Mouse (Mus musculus): ENCODE data around the gene BC005624. TPM values are rescaled to one million over a fixed set of nuclear protein-coding genes. Genes with fewer than 3 reads are reported as not detected.
A peak's percentile ranks its signal among the peaks of the same experiment; 100 is the strongest.

The BC005624 gene
- polyA plus RNA-seq (2021), result 49.6 TPM

DNA sequence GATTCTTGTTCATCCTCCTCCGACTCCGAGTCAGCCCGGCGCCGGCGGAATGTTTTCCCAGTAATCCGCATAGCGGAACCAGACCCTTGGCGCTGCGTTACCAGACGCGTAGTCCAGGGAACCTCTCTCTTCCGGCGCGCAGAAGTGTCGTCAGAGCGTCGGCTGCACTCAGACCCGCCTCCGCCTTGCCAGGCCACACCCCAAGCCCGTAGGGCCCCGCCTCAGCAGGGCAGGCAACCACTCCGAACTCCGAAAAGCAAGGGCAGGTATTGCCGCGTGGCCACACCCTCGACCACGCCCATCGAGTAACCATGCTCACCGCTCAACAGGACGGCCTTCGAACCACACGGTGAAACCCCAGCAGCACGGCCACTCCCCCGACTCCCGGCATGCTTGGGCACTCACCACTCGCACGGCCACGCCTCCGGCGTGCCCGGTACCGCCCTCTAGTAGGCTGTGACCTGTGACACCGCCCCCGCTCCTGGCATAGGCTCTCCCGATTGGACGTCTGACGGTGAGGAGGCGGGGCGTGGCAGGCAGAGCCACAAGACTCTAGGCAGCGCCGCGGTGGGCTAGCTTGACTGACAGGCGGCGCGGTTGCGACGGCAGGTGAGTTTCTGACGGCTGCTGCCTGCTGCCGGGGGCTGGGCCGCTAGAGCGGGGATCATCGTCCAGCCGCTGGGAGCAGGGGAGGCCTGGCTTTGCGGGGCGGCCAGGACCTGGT is at the start of gene BC005624, which contains the start of gene Usp20:
TSS of gene BC005624 (minus strand) at position 412 of the 724 bp plus-strand sequence.
TSS of gene Usp20 (plus strand) at position 490 of the 724 bp plus-strand sequence.
- TF ChIP-seq CTCF (IDR thresholded peaks at IDR 0.05), result no peak
- in situ Hi-C loops (cut with MboI; ENCODE audit: low pct_unique_long_range_greater_than_20kb), result no loop called here
- ChIA-PET CTCF (no interaction called here), POLR2A (interaction anchor here (1.6 kb wide), 1 partner anchor 14 kb away, joined by 3 read pairs; no protein-coding TSS in a partner anchor)
- ATAC-seq, result peak; percentile 92
- no peaks in the 10 kb centered on the region for H3K27me3 ChIP-seq
- peak; percentile 99 for DNase-seq (ENCODE audit: low read depth, low spot score)

DNA sequence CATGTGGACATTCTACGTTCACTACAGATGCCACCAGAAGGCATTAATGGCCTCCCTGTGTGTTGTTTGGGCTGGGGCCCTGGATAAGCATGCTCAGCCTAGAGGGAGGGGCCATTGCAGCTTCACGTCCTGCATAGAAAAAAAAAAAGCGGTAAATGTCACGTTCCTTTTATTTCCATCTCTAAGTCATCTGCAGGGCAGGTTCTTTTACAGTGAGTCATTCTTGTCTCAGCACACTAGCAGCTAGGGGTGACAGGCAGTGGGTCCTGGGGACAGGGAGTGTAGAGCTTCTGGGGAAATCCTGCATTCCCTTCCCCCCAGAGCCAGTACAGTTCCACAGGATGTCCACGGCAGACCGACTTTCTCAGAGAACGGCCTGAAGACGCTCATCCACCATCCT is 44.6 kb upstream of the BC005624 start:
- in situ Hi-C loops (cut with MboI; ENCODE audit: low pct_unique_long_range_greater_than_20kb), result loop anchor here (5.0 kb wide), 1 partner anchor 126 kb away; the partner anchor contains the start of gene Gpr107
- no peak for DNase-seq (ENCODE audit: low read depth, low spot score)
- POLR2A ChIA-PET, result interaction anchor here (0.7 kb wide), 1 partner anchor 43 kb away, joined by 4 read pairs; no protein-coding TSS in a partner anchor
- CTCF ChIA-PET, result no interaction called here
- no peaks in the 10 kb centered on the region for H3K27me3 ChIP-seq
- TF ChIP-seq CTCF (IDR thresholded peaks at IDR 0.05), result no peak
- no peak for ATAC-seq

DNA sequence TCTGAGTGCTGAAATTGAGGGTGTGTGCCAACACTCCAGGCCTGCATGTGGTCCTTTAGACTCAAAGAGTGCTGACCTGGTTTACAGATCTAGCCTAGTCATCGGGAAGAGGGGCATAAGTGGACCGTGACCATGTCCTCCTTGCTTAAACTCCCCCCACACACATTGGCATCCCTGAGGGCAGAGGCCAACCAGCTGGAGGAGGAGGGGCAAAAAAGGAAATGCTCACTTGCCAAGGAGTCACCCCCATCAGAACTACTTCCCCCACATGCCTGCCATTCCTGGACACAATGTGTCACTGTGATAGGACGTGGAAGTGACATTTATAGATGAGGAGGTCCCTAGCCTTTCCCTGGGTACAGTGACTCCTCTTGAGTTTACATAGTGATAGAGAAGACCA is 43.5 kb upstream of the BC005624 start:
- in situ Hi-C loops (cut with MboI; ENCODE audit: low pct_unique_long_range_greater_than_20kb), result loop anchor here (5.0 kb wide), 1 partner anchor 127 kb away; the partner anchor contains the start of gene Gpr107
- H3K27me3 ChIP-seq, result no peaks in the 10 kb centered on the region
- ATAC-seq, result no peak
- CTCF ChIA-PET, result interaction anchor here (1.0 kb wide), 1 partner anchor 126 kb away, joined by 3 read pairs; no protein-coding TSS in a partner anchor
- POLR2A ChIA-PET, result interaction anchor here (0.5 to 1.6 kb wide), 2 partner anchors 62 to 116 kb away, joined by 3 to 6 read pairs; partner anchors contain the start of gene Fnbp1
- no peak for TF ChIP-seq CTCF (IDR thresholded peaks at IDR 0.05)
- DNase-seq (ENCODE audit: low read depth, low spot score), result no peak

DNA sequence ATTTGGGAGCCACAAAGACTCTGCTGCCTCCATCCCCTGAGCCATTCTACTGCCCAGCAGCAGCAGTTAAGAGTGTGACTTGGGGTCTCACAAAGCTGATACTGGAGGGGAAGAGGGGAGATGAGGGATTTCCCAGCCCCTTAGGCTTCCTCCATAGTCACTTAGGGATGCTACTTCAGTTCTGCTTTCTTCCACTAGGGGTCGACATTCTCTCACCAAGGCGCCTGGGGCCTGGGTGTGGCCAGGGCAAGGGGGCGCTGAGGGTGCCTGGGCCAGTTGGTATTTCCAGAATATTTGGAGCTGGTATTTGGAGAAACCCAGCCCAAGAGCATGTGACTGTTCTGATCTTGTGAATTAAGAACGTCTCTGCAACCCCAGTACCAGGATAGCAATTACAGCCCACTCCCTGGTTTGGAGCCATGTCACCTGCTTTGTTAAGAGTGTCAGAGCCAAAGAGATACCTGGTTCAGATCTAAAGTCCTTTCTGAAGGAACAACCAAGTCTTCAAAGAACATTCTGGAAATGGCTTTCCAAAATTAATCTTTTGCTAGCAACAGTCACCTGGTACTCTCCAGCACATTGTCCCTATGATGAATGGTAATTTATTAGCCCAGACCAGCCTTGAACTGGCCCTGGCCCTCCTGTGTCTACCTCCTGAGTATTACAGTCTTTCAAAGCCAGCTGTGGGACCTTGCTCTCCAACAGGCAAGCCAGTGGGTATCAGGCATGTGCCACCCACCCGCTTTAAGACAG is 42.8 kb upstream of the BC005624 start:
- no peaks in the 10 kb centered on the region for H3K27me3 ChIP-seq
- in situ Hi-C loops (cut with MboI; ENCODE audit: low pct_unique_long_range_greater_than_20kb), result loop anchor here (5.0 kb wide), 1 partner anchor 128 kb away; the partner anchor contains the start of gene Gpr107
- DNase-seq (ENCODE audit: low read depth, low spot score) (no peak), ATAC-seq (no peak)
- POLR2A ChIA-PET, result interaction anchor here (0.5 to 1.6 kb wide), 2 partner anchors 63 to 117 kb away, joined by 3 to 6 read pairs; partner anchors contain the start of gene Fnbp1
- CTCF ChIA-PET, result interaction anchor here (1.0 kb wide), 1 partner anchor 126 kb away, joined by 3 read pairs; no protein-coding TSS in a partner anchor
- TF ChIP-seq CTCF (IDR thresholded peaks at IDR 0.05), result no peak

DNA sequence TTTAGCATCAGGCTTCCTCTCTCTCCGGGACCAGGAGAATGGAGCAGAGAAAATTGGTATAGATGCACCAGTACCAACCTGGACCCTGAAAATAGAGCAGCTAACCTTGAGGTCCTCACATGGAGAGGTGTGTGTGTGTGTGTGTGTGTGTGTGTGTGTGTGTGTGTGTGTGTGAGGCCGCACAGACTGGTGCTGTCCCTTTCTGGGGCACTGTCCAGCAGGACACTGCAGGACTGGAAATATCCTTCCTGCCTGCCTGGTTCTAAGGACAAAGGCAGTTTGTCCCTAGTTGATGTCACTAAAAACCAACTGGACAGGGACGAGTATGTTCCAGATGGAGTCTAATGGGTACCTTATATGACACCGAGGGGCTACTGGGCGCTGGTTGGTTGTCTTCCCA is 41.9 kb upstream of the BC005624 start:
- no peak for ATAC-seq
- DNase-seq (ENCODE audit: low read depth, low spot score), result no peak
- no peaks in the 10 kb centered on the region for H3K27me3 ChIP-seq
- in situ Hi-C loops (cut with MboI; ENCODE audit: low pct_unique_long_range_greater_than_20kb), result no loop called here
- ChIA-PET POLR2A (no interaction called here), CTCF (no interaction called here)
- no peak for TF ChIP-seq CTCF (IDR thresholded peaks at IDR 0.05)

DNA sequence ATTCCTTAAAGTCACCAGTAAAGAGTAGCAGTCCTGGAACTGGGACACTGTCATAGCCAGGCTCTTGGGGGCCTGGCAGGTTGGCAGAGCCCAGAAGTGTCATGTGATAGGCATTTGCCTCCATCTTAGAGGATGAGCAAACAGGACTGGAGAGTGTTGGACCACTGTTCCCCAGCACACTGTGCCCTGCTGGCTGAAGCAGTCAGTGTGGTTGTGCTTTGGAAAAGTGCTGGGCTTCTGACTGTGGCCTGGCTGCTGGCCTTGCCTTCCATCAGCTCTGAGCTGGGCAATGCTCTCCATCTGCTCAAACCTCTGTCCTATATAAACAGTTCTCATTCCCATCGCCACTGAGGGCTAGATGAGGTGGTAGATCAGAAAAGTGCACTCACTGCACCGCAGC is 38.2 kb upstream of the BC005624 start:
- no peak for TF ChIP-seq CTCF (IDR thresholded peaks at IDR 0.05)

DNA sequence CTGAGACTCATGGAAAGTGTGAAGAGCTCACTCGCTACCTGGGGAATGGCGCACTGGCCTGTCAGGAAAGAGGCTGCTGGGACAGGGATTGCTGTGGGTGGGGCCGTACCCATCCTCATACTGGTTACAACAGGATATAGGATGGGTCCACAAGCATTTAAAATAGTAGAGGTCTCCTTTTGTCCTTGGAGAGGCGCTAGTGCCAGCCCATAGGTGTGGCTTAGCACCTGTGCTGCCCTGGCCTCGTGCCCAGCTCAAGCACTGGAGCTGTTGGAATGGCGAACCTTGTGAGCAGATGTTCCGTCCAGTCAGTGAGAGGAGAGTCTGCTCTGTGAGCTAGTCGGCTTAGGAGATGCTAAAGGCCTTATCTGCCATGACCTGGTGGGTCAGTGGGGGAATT is 37.0 kb upstream of the BC005624 start:
- in situ Hi-C loops (cut with MboI; ENCODE audit: low pct_unique_long_range_greater_than_20kb), result no loop called here
- ATAC-seq, result no peak
- no peaks in the 10 kb centered on the region for H3K27me3 ChIP-seq
- TF ChIP-seq CTCF (IDR thresholded peaks at IDR 0.05), result no peak
- CTCF ChIA-PET, result no interaction called here
- DNase-seq (ENCODE audit: low read depth, low spot score), result no peak
- POLR2A ChIA-PET, result no interaction called here

More for the DNA sequence above, 38.2 kb upstream of the BC005624 start:
- in situ Hi-C loops (cut with MboI; ENCODE audit: low pct_unique_long_range_greater_than_20kb), result no loop called here
- ChIA-PET CTCF (no interaction called here), POLR2A (no interaction called here)
- DNase-seq (ENCODE audit: low read depth, low spot score) (no peak), ATAC-seq (no peak)
- H3K27me3 ChIP-seq, result no peaks in the 10 kb centered on the region

DNA sequence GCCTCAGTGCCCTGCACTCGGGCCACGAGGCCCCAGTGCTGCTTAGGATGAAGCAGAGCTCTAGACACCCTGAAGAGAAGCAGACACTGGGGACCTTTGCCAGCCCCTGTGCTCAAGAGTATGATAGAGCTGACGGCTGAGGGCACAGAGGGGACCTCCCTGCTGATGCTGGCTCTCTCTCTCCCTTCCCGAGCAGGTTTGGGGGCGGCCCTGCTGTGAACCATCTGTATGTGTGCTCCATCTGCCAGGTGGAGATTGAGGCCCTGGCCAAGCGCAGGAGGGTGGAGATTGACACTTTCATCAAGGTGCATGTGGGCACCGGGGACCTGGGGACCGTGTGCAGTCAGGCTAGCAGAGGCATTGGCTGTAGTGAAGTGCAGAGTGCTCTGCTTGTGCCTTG is 36.5 kb upstream of the BC005624 start:
- POLR2A ChIA-PET, result no interaction called here
- in situ Hi-C loops (cut with MboI; ENCODE audit: low pct_unique_long_range_greater_than_20kb), result no loop called here

DNA sequence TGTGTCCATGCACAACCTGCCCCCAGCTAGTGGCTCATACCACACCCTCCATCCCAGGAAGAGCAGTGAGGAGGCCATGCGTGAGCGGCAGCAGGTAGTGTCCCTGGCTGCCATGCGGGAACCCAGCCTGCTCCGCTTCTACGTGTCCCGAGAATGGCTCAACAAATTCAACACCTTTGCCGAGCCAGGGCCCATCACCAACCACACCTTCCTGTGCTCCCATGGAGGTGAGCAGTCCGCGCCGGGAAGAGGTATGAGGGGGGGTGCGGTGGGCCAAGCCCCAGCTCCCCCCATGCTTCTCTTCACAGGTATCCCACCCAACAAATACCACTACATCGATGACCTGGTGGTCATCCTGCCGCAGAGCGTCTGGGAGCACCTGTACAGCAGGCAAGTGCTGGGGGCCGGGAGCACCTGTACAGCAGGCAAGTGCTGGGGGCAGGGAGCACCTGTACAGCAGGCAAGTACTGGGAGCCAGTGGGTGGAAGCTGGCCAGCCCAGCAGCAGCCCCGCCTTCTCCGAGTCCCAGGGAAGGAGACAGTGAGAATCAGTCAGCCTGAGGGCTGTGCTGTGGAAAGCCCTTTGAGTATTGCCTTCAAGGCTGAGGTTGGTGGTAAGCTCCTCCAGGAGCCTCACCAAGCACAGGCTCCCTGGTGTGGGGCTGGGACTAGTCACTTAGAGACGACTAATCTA is 35.8 kb upstream of the BC005624 start:
- no peaks in the 10 kb centered on the region for H3K27me3 ChIP-seq
- CTCF ChIA-PET, result no interaction called here
- DNase-seq (ENCODE audit: low read depth, low spot score) (no peak), ATAC-seq (no peak)
- in situ Hi-C loops (cut with MboI; ENCODE audit: low pct_unique_long_range_greater_than_20kb), result no loop called here
- TF ChIP-seq CTCF (IDR thresholded peaks at IDR 0.05), result no peak
- POLR2A ChIA-PET, result no interaction called here

More for the DNA sequence above, 36.5 kb upstream of the BC005624 start:
- ATAC-seq (no peak), DNase-seq (ENCODE audit: low read depth, low spot score) (no peak)
- no peaks in the 10 kb centered on the region for H3K27me3 ChIP-seq
- CTCF ChIA-PET, result no interaction called here
- TF ChIP-seq CTCF (IDR thresholded peaks at IDR 0.05), result no peak
